Mouse (Mus musculus): Measurements from ENCODE around the gene Luzp1. TPM values are rescaled to one million over a fixed set of nuclear protein-coding genes. Genes with fewer than 3 reads are reported as not detected.

Luzp1 gene
- polyA plus RNA-seq (2016; fragmentation: Nextera tagmentation; extraction: Ambion mirVana), result 119 and 135 TPM in 2 replicates

DNA sequence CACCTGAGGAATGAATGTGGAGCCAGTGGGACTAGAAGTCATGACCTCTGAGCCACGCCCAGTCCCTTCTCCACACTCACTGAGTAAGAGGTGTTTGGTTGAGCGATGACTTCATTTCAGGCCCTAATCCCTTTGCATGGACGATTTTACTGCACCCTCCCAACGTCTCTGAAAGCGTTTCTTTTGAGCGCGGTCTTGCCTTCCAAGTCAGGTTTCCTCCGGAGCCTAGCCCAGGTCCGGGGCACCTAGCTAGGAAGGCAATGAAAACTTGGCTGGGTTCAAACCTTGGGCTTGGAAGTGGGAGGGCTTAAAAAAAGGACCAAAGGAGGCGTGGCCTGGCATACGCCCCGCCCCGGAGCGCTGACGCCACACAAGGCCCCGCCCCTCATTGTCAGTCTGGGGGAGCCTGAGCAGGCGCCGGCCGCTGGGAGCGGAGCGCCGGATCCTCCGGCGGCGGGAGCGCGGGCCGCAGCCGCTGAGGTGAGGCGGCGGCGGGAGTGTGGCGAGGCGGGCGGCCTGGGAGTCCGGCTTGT lies at the start of gene Luzp1:
TSS of gene Luzp1 (plus strand) at position 391 of the 533 bp plus-strand sequence.
- Histone ChIP-seq H3K27ac (replicated peaks) (peak within 1 kb of the TSS; percentile 98), H3K4me1 (peaks cover 50% of the 10 kb centered on the region), H3K4me3 (peak within 1 kb of the TSS; percentile 96), H3K27me3 (ENCODE audit: low read depth, poor library complexity, severe bottlenecking) (peaks cover 20% of the 10 kb centered on the region), H3K9me3 (replicated peaks) (no peaks in the 10 kb centered on the region), H3K36me3 (no peaks in the 10 kb centered on the region)
- peak; percentile 93 for DNase-seq (ENCODE audit: low spot score)
- WGBS, result 2% methylated on average over 36 of the region's 36 CpGs

DNA sequence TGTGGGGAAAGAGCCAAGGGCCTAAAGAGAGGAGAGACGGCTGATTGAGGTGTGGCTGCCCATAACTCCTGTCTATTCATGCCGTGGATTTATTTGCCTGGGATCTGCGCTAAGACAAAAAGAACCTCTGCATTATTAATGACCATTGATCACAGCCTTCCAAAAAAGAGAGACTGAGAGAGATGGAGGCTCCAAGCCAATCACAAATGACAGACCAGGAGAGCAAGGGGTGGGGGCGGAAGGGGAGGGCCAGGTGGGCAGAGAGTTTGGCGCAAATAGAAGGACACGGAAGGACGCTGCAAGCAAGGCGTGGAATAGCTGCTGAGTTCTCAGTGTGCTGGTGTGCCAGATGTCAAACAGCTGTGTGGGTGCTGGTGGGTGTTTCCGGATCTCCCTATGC lies 46.3 kb upstream of the Luzp1 start, which contains the start of gene Htr1d:
TSS of gene Htr1d (plus strand) at position 301 of the 400 bp plus-strand sequence.
- peaks cover 32% of the 10 kb centered on the region for H3K4me1 ChIP-seq
- H3K27ac ChIP-seq (replicated peaks), result peak within 1 kb of the TSS; percentile 71; the same call in 1 of the 2 replicates

DNA sequence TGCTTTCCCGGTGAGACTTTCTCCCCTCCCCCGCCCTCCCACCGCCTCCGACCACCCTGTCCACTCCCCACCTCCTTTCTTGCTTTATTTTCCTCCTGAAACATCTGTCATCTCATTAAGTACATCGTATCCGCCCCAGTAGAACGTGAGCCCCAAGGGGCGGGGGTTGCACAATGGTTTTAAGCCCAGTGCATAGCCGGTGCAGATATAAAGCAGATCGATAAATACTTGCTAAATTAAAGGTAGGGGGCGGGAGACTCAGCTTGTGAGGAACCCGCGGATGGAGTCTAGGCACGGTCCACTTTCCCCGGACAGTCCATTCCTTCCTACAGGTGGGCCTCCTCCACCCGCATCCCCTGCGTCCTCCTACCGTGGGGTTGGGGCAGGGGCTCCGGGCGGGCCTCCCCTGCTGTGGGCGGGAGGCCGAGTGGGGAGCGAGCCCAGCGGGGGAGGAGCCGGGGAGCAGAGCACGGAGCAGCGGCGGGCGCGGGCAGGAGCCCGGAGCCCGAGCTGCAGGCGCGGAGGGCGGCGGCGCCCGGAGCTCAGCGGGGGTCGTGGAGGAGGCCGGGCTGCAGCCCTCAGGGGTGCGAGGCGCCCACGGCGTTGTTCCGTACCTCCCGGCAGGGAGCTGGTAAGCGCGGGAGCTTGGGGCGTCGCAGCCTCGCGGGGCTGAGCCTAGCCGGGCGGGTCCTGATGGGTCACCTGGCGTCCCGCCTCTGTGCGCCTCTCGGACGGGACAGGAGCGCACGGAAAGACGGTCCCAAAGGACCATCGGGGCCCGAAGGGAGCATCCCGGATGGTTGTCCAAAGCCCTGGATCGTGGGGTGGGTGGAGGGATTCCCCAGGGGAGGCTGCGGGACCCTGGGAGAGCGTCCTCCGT lies 45.2 kb upstream of the Luzp1 start:
- Histone ChIP-seq H3K27ac (replicated peaks) (peak overlapping the region; percentile 71; the same call in 1 of the 2 replicates), H3K36me3 (no peaks in the 10 kb centered on the region), H3K4me1 (peaks cover 25% of the 10 kb centered on the region), H3K9me3 (replicated peaks) (no peaks in the 10 kb centered on the region), H3K4me3 (peak overlapping the region; percentile 63), H3K27me3 (ENCODE audit: low read depth, poor library complexity, severe bottlenecking) (peaks cover 95% of the 10 kb centered on the region)
- 2% methylated on average over 70 of the region's 70 CpGs for WGBS
- DNase-seq (ENCODE audit: low spot score), result peak; percentile 23

More for the DNA sequence above, 46.3 kb upstream of the Luzp1 start, which contains the start of gene Htr1d:
- Histone ChIP-seq H3K9me3 (replicated peaks) (no peaks in the 10 kb centered on the region), H3K4me3 (peak within 1 kb of the TSS; percentile 63), H3K27me3 (ENCODE audit: low read depth, poor library complexity, severe bottlenecking) (peaks cover 95% of the 10 kb centered on the region), H3K36me3 (no peaks in the 10 kb centered on the region)
- no peak for DNase-seq (ENCODE audit: low spot score)
- WGBS, result 78% methylated on average over 9 of the region's 9 CpGs

DNA sequence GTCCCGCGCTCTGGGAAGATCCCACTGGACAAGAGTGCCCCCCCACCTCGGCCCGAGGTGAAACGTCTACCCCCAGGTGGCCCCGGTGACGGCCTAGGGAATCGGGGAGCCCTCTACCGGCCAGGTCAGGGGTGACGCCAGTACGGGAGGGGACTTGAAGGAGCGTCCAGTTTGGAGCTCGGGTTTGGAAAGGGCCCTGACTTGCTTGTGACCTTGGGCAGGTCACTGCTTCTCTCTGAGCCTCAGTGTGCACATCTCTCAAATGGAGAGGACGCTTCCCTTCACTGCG lies 44.6 kb upstream of the Luzp1 start:
- Histone ChIP-seq H3K4me1 (peaks cover 26% of the 10 kb centered on the region), H3K27ac (replicated peaks) (no peak overlapping the region), H3K27me3 (ENCODE audit: low read depth, poor library complexity, severe bottlenecking) (peaks cover 95% of the 10 kb centered on the region), H3K36me3 (no peaks in the 10 kb centered on the region), H3K4me3 (peak overlapping the region; percentile 63), H3K9me3 (replicated peaks) (no peaks in the 10 kb centered on the region)
- WGBS, result 2% methylated on average over 15 of the region's 15 CpGs
- DNase-seq (ENCODE audit: low spot score), result peak; percentile 37

DNA sequence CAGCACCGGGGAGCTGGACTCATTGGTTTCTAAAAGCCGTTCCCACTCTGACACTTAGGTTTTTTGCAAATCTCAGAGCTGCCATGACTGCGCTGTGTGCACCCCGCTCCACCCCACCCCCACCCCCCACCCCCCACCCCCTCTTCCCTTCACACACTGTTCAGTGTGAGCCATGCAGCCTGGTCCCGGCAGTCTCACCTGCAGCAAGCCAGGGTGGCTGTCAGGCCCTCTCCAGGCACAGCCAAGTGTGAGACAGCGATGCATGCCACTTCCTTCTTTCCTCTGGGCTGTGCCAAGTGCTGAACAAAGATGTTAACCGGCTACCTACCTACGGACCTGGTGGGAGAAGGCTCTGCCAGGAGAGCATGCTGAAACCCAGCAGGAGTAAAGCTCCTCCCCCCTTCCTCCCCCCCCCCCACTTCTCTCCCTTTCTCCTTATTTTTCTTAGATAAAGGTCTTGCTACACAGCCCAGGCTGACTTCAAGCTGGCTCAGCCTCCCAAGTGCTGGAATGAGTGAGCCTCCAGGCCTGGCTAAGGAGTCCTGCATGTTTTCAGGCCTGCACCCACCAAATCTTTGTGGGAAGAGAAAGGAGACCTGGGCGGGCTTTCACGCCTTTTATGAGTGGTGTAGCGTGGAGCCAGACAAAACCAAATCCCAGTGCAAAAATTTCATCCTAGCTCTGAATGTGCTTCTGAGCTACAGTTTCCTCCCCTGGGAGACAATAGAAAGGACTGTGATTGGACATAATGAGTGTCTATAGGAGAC lies 38.8 kb upstream of the Luzp1 start:
- Histone ChIP-seq H3K36me3 (no peaks in the 10 kb centered on the region), H3K27me3 (ENCODE audit: low read depth, poor library complexity, severe bottlenecking) (peaks cover 42% of the 10 kb centered on the region), H3K9me3 (replicated peaks) (no peaks in the 10 kb centered on the region), H3K4me1 (peaks cover 23% of the 10 kb centered on the region), H3K27ac (replicated peaks) (peak overlapping the region; percentile 77), H3K4me3 (0 out of 2 replicates have a peak overlapping the region, but pooled peaks have one; percentile 14)
- WGBS, result 40% methylated on average over 11 of the region's 11 CpGs
- DNase-seq (ENCODE audit: low spot score), result peak; percentile 25

DNA sequence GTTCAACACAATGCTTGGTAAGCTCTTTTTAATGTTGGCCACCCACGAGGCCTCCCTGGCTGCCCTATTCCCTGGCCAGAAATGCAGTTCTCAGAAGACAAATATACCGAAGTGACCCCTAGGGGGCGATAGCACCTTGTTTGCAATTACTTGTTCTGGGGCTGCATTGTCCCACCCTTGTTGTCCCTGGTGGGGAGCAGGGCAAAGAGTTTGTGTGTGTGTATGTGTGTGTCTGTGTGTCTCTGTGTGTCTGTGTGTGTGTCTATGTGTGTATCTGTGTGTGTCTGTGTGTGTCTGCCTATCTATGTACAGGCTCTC lies 38.2 kb upstream of the Luzp1 start:
- no peaks in the 10 kb centered on the region for H3K9me3 ChIP-seq (replicated peaks)
- peaks cover 37% of the 10 kb centered on the region for H3K27me3 ChIP-seq (ENCODE audit: low read depth, poor library complexity, severe bottlenecking)
- H3K4me3 ChIP-seq, result 0 out of 2 replicates have a peak overlapping the region, but pooled peaks have one; percentile 14
- no peaks in the 10 kb centered on the region for H3K36me3 ChIP-seq
- DNase-seq (ENCODE audit: low spot score), result peak; percentile 84
- peaks cover 27% of the 10 kb centered on the region for H3K4me1 ChIP-seq
- peak overlapping the region; percentile 77 for H3K27ac ChIP-seq (replicated peaks)
- WGBS, result under 1% methylated on average over 3 of the region's 3 CpGs

DNA sequence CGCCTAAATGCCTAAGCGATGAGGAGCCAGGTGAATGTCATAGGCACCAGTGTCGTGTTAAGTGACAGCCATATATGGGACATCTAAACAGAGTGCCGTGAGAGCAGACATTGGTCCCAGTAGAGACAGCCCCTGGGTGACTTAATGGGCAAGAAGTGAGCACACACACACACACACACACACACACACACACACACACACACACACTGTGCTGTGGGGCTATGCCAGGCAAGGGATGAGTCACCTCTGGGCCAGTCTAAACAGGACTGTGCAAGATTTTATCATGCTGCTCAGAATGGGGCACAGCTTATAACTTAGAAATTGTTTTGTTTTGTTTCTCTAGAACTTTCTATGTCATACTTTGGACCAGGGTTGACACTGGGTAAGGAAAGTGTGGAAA lies 35.5 kb upstream of the Luzp1 start:
- H3K9me3 ChIP-seq (replicated peaks), result no peaks in the 10 kb centered on the region
- H3K36me3 ChIP-seq, result no peaks in the 10 kb centered on the region
- H3K27ac ChIP-seq (replicated peaks), result no peak overlapping the region
- H3K4me1 ChIP-seq, result peaks cover 37% of the 10 kb centered on the region
- no peak overlapping the region for H3K4me3 ChIP-seq
- WGBS, result 89% methylated on average over 4 of the region's 4 CpGs
- H3K27me3 ChIP-seq (ENCODE audit: low read depth, poor library complexity, severe bottlenecking), result peaks cover 15% of the 10 kb centered on the region; the same call in 1 of the 2 replicates
- no peak for DNase-seq (ENCODE audit: low spot score)

DNA sequence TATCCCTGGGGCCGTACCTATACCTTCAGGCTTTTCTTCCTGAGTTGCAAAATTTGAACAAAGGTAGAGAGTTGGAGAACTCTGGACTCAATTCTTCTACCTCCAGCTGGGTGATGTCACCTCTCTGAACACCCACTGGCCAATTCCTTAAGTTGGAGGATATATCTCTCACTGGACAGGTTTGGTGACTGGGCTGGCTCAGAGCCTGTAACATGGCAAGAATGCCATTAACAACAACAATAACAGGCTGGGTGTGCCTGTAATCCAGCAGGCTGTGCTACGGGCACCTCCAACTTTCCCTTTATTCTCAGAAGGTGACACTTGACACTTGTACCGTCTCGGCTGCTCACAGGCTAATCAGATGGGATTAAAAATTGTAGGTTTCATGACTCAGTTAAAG lies 30.5 kb upstream of the Luzp1 start:
- WGBS, result 66% methylated on average over 4 of the region's 4 CpGs
- Histone ChIP-seq H3K27me3 (ENCODE audit: low read depth, poor library complexity, severe bottlenecking) (no peaks in the 10 kb centered on the region), H3K4me1 (peaks cover 18% of the 10 kb centered on the region), H3K4me3 (no peak overlapping the region), H3K27ac (replicated peaks) (no peak overlapping the region), H3K9me3 (replicated peaks) (no peaks in the 10 kb centered on the region), H3K36me3 (no peaks in the 10 kb centered on the region)
- DNase-seq (ENCODE audit: low spot score), result no peak

DNA sequence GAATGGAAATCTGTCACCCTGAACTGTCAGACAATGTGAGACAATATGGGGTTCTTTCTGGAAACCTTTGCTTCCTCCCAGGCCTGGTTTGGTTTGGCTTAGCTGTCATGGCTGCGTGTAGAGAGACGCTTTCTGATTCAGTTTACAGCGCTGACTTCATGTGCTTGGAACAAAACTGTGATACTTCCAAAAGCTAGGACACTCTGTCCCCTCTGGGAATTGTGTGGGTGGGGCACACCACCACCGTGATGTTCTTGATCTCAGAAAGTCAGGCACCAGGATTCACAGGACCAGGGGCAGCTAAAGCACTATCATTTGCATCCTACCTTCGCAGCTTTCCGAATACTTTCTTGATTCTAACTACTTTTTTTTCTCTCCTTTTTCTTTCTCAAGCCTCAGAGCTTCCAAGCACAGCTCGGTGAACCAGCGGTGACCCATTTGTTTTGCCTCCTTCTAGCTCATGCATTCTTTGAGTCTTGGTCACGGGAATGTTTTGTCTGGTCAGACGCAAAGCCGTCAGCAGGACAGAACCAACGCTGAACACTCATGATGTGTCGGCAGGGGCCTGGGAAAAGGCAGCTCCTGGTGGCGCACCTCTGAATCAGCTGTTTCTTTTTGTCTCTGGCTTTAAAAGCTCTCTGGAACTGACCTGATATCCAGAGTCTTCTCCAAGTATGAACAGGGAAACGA lies 28.1 kb upstream of the Luzp1 start:
- WGBS, result 76% methylated on average over 15 of the region's 15 CpGs
- Histone ChIP-seq H3K4me1 (peaks cover 12% of the 10 kb centered on the region), H3K27ac (replicated peaks) (no peak overlapping the region), H3K27me3 (ENCODE audit: low read depth, poor library complexity, severe bottlenecking) (no peaks in the 10 kb centered on the region), H3K9me3 (replicated peaks) (no peaks in the 10 kb centered on the region), H3K4me3 (no peak overlapping the region), H3K36me3 (no peaks in the 10 kb centered on the region)
- no peak for DNase-seq (ENCODE audit: low spot score)

DNA sequence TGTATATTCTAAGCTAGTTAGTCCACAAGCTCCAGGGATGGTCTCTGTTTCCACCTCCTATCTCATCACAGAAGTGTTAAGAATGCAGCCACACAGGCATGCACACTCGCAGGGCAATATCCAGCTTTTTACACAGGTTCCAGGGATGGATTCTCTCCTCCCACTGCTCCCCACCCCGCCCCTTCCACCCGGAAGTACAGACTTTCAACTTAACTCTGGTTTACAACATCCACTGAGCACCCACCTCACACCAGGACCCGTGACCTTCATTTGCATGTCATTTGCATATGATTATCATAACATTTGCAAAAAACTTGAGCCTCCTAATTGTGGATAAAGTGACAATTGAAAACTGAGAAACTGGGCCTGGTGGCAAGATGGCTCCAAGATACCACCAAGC lies 25.0 kb upstream of the Luzp1 start:
- Histone ChIP-seq H3K4me1 (peaks cover 4% of the 10 kb centered on the region; the same call in 1 of the 2 replicates), H3K36me3 (no peaks in the 10 kb centered on the region), H3K27ac (replicated peaks) (no peak overlapping the region), H3K4me3 (no peak overlapping the region), H3K27me3 (ENCODE audit: low read depth, poor library complexity, severe bottlenecking) (no peaks in the 10 kb centered on the region), H3K9me3 (replicated peaks) (no peaks in the 10 kb centered on the region)
- whole genome bisulfite sequencing, result 79% methylated on average over 4 of the region's 4 CpGs
- no peak for DNase-seq (ENCODE audit: low spot score)

DNA sequence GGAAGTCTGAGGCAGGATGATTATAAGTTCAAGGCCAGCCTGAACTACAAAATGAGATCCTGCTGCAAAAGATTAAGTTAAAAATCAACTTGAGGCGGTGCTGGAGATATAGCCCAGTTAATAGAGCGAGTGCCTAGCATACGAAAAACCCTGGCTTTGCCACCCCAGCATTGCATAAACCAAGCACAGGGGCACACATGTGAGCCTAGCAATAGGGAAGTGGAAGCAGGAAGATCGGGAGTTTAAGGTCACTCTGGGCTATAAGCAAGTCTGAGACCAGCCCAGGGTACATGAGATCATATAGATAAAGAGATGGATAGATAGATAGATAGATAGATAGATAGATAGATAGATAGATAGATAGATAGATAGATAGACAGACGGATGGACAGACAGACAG lies 19.8 kb upstream of the Luzp1 start:
- no peaks in the 10 kb centered on the region for H3K27me3 ChIP-seq (ENCODE audit: low read depth, poor library complexity, severe bottlenecking)
- 92% methylated on average over 5 of the region's 5 CpGs for WGBS
- no peak overlapping the region for H3K27ac ChIP-seq (replicated peaks)
- H3K4me3 ChIP-seq, result no peak overlapping the region
- H3K4me1 ChIP-seq, result peaks cover 7% of the 10 kb centered on the region
- DNase-seq (ENCODE audit: low spot score), result no peak
- H3K9me3 ChIP-seq (replicated peaks), result no peaks in the 10 kb centered on the region
- H3K36me3 ChIP-seq, result no peaks in the 10 kb centered on the region

DNA sequence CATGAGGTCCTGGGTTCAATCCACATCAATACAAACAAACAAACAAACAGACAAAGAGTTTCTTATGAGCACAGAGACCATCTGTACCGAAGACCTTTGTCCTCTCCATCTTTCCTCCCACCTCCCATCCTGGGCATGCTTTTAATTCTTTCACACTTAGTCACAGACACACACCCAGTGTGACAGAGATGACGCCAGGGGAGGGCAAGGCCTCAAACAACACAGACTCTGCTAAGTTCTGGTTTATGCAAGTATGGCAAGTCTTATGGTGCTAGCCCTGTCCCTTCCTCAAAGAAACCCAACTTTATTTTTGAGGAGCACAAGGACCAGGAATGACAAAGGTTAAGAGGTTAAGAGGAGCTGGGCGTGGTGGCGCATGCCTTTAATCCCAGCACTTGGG lies 19.3 kb upstream of the Luzp1 start:
- Histone ChIP-seq H3K4me1 (peaks cover 12% of the 10 kb centered on the region), H3K4me3 (no peak overlapping the region), H3K36me3 (no peaks in the 10 kb centered on the region), H3K27ac (replicated peaks) (no peak overlapping the region), H3K27me3 (ENCODE audit: low read depth, poor library complexity, severe bottlenecking) (no peaks in the 10 kb centered on the region), H3K9me3 (replicated peaks) (no peaks in the 10 kb centered on the region)
- WGBS, result 85% methylated on average over 4 of the region's 4 CpGs
- DNase-seq (ENCODE audit: low spot score), result no peak
